Comparison of ENCODE assay signal across 22 mouse cellular contexts in the genomic region with DNA sequence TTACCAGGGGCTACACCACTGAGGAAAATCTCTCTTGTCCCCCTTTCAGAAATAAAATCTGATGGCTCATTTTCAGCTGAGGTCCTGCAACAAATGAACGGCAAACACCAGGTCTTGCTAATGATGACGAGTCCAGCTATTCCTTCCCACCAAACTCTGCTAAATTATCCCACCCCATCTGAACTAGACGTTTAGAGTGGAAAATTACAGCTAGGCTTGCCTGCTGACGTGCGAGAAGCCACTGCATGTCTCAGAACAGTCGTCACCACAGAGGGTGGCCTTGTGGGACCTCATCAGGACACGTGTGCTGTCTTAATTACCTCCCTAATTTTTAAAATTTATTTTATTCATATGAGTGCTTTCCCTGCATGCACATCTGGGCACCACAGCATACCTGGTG. TPM values are rescaled to one million over a fixed set of nuclear protein-coding genes. Genes with fewer than 3 reads are reported as not detected.
DNase-seq lines count a peak whose midpoint lies in the region; ATAC-seq and TF ChIP-seq lines count a peak whose summit lies in the region.
"Had no signal": no experiment of that assay in that cellular context is flagged by ENCODE, and none has a peak within 500 bp of the region (broad histone marks: within the 10 kb centered on the region; RNA-seq: fewer than 3 reads in every experiment).

No protein-coding gene starts in this region.

- peaks cover 13% of the 10 kb centered on the region for H3K4me1 ChIP-seq in kidney, postnatal 0 days (replicated peaks; ENCODE audit: insufficient read depth, low read length)
- peaks cover 31% of the 10 kb centered on the region for H3K4me1 ChIP-seq in kidney, embryonic 14.5 days (ENCODE audit: control insufficient read depth, insufficient read depth, low read length)
- peaks cover 79% of the 10 kb centered on the region for H3K4me1 ChIP-seq in G1E (ENCODE audit: insufficient read depth, low read depth, low read length)

- 71% methylated on average over 7 of the region's 7 CpGs for WGBS in kidney, postnatal 0 days
- WGBS in kidney, embryonic 14.5 days: 79% methylated on average over 7 of the region's 7 CpGs

- no peaks in the 10 kb centered on the region for H3K27me3 ChIP-seq in kidney, postnatal 0 days (ENCODE audit: insufficient read depth, low read length)
- H3K27me3 ChIP-seq in kidney, embryonic 14.5 days (ENCODE audit: control insufficient read depth, insufficient read depth, low read length): no peaks in the 10 kb centered on the region
- no peaks in the 10 kb centered on the region for H3K27me3 ChIP-seq in G1E (ENCODE audit: insufficient read depth, low read length)
- H3K27me3 ChIP-seq: CH12.LX, Patski had no signal

- 0 out of 2 replicates have a peak, but pooled peaks cover 6% of the 10 kb centered on the region for H3K36me3 ChIP-seq in kidney, postnatal 0 days (ENCODE audit: insufficient read depth, low read length)
- peaks cover 4% of the 10 kb centered on the region; the same call in 1 of the 2 replicates for H3K36me3 ChIP-seq in kidney, embryonic 14.5 days (ENCODE audit: control insufficient read depth, insufficient read depth, low read length)
- H3K36me3 ChIP-seq in G1E (replicated peaks): peaks cover 95% of the 10 kb centered on the region

- TF ChIP-seq CTCF in kidney, postnatal 0 days (IDR thresholded peaks at IDR 0.05; ENCODE audit: low read depth): no peak
- TF ChIP-seq CTCF in G1E (IDR thresholded peaks at IDR 0.05; ENCODE audit: low read depth, low read length): no peak

- H3K4me2 ChIP-seq in kidney, postnatal 0 days (ENCODE audit: low read length): no peak overlapping the region
- no peak overlapping the region for H3K4me2 ChIP-seq in kidney, embryonic 14.5 days (replicated peaks; ENCODE audit: low read depth, low read length)

- H3K4me3 ChIP-seq in kidney, postnatal 0 days (replicated peaks; ENCODE audit: low read depth, low read length): no peak overlapping the region
- no peak overlapping the region for H3K4me3 ChIP-seq in kidney, embryonic 14.5 days (ENCODE audit: low read length)
- H3K4me3 ChIP-seq in G1E (ENCODE audit: low read depth, low read length): 0 out of 2 replicates have a peak overlapping the region, but pooled peaks have one; percentile 23

- H3K9ac ChIP-seq in kidney, postnatal 0 days (ENCODE audit: low read depth, low read length): no peak overlapping the region
- H3K9ac ChIP-seq in kidney, embryonic 14.5 days (ENCODE audit: low read depth, low read length): no peak overlapping the region

- DNase-seq in heart, adult 11 months: peak; percentile 86
- DNase-seq in heart, adult 8-10 months (ENCODE audit: low spot score): no peak
- peak; percentile 50 for DNase-seq in kidney, postnatal 0 days (ENCODE audit: low spot score)
- DNase-seq in kidney, adult 9 months: no peak
- DNase-seq in kidney, postnatal 10 days: peak; percentile 36
- no peak for DNase-seq in G1E (ENCODE audit: low spot score)
- DNase-seq in thymus, postnatal 0 days (ENCODE audit: low spot score): no peak
- DNase-seq: adrenal gland, adult 2 months; adrenal gland, adult 8-10 months; adrenal gland, postnatal 10 days; adrenal gland, postnatal 14 days; adrenal gland, postnatal 25 days; adrenal gland, postnatal 36 days; B cell, adult 2 months; cerebellum, adult 11 months; cerebellum, adult 11-12 months; cerebellum, adult 18-20 months had no signal

- no peak overlapping the region for H3K27ac ChIP-seq in kidney, postnatal 0 days
- no peak overlapping the region for H3K27ac ChIP-seq in kidney, embryonic 14.5 days (ENCODE audit: low read depth, low read length)

- ATAC-seq in kidney, postnatal 0 days (replicated peaks; ENCODE audit: low FRiP score, low read depth): no peak
- no peak for ATAC-seq in kidney, embryonic 14.5 days (ENCODE audit: low FRiP score, low TSS enrichment)
- no peak for ATAC-seq in G1E (ENCODE audit: extremely low read depth, insufficient number of reproducible peaks, low FRiP score, poor library complexity, severe bottlenecking)
- ATAC-seq: activated CD4-positive, CD25-positive, alpha-beta regulatory T cell, adult 4 months; CD4-positive, CD25-positive, alpha-beta regulatory T cell, adult 4 months; Patski had no signal

- H3K9me3 ChIP-seq in kidney, postnatal 0 days (replicated peaks; ENCODE audit: low read length): no peaks in the 10 kb centered on the region
- no peaks in the 10 kb centered on the region; the same call in 1 of the 2 replicates for H3K9me3 ChIP-seq in kidney, embryonic 14.5 days (ENCODE audit: control insufficient read depth, low read length)
- peaks cover 18% of the 10 kb centered on the region for H3K9me3 ChIP-seq in G1E (replicated peaks)

RNA-seq across cellular contexts. Expression of gene Cmtm7, which starts 10.1 kb away (rescaled TPM):
- 10 to 100 TPM; 10.5 to 16.6 (median 12.6) TPM for total RNA-seq in heart, adult 8-10 months (2022)
- polyA plus RNA-seq in kidney, postnatal 0 days (2015; fragmentation: Nextera tagmentation; extraction: Ambion mirVana): 95.4 and 102 TPM in 2 replicates
- polyA plus RNA-seq in kidney, embryonic 14.5 days (2014; fragmentation: Nextera tagmentation; extraction: Ambion mirVana): 92.7 and 108 TPM in 2 replicates
- total RNA-seq in G1E (2014; fragmentation: Nextera tagmentation) (68.7 and 76.1 TPM in 2 replicates), G1E (2017) (233 and 329 TPM in 2 replicates)
- polyA plus RNA-seq in G1E (2012): 196 and 229 TPM in 2 replicates
- 299 and 301 TPM in 2 replicates for polyA plus RNA-seq in thymus, postnatal 0 days (2015; fragmentation: Nextera tagmentation; extraction: Ambion mirVana)

RNA-seq across cellular contexts. Expression of gene Cmtm6, which starts 40.6 kb away (rescaled TPM):
- total RNA-seq in heart, adult 8-10 months (2022): 10 to 100 TPM; 16.1 to 23.8 (median 19.3) TPM
- 64.5 and 70.3 TPM in 2 replicates for polyA plus RNA-seq in kidney, postnatal 0 days (2015; fragmentation: Nextera tagmentation; extraction: Ambion mirVana)
- polyA plus RNA-seq in kidney, embryonic 14.5 days (2014; fragmentation: Nextera tagmentation; extraction: Ambion mirVana): 25.0 and 53.0 TPM in 2 replicates
- total RNA-seq in G1E (2014; fragmentation: Nextera tagmentation) (20.9 and 23.9 TPM in 2 replicates), G1E (2017) (41.4 and 42.5 TPM in 2 replicates)
- polyA plus RNA-seq in G1E (2012): 7.5 and 8.7 TPM in 2 replicates
- 92.2 and 93.4 TPM in 2 replicates for polyA plus RNA-seq in thymus, postnatal 0 days (2015; fragmentation: Nextera tagmentation; extraction: Ambion mirVana)

Comparison
In these comparisons a context has a peak if more than half of its experiments do, and no peak if none do; other contexts are left out.
1. DNase-seq: peak in heart, adult 11 months (single experiment), kidney, postnatal 0 days (single experiment) and kidney, postnatal 10 days (single experiment); none in heart, adult 8-10 months (single experiment), kidney, adult 9 months (single experiment), G1E (single experiment) and thymus, postnatal 0 days (single experiment).